Mouse (Mus musculus) heart, postnatal 0 days (tissue): ENCODE measurements around the gene Atrnl1. TPM values are rescaled to one million over a fixed set of nuclear protein-coding genes. Genes with fewer than 3 reads are reported as not detected.
A peak's percentile ranks its signal among the peaks of the same experiment; 100 is the strongest.
"Not testable (repeated sequence)": the region's sequence is repeated elsewhere in the genome, so short reads cannot be mapped to it uniquely, and the experiment has no call there.

Experiments used
- ATAC-seq: fragments of 200-750 bp; cut with Nextera tagmentation; 2 replicates; pipeline ENCODE4 v1.8.0; 2017; ENCODE audit warnings: low read depth, moderate number of reproducible peaks, moderate library complexity; ENCODE audit not compliant: insufficient read depth
- DNase-seq: peaks from one replicate; pipeline ENCODE4 v3.0.0-alpha.2; 2016; ENCODE audit warnings: low spot score
- H3K27ac ChIP-seq: fragments of 300-500 bp; sonication (generic); 2 replicates; pipeline ENCODE4 v1.5.1; 2014; ENCODE audit warnings: low read depth, mild to moderate bottlenecking
- H3K27me3 ChIP-seq: fragments of 300-500 bp; sonication (generic); 2 replicates; pipeline ENCODE4 v1.6.1; 2014; ENCODE audit warnings: low read length, mixed read lengths; ENCODE audit not compliant: control insufficient read depth, insufficient read depth
- H3K36me3 ChIP-seq: fragments of 300-500 bp; sonication (generic); replicated peaks from 2 replicates; pipeline ENCODE4 v1.6.1; 2014; ENCODE audit warnings: low read length, mixed read lengths; ENCODE audit not compliant: control insufficient read depth, insufficient read depth
- H3K4me1 ChIP-seq: fragments of 300-500 bp; sonication (generic); 2 replicates; pipeline ENCODE4 v1.6.1; 2014; ENCODE audit warnings: antibody characterized with exemption; ENCODE audit not compliant: control insufficient read depth, insufficient read depth
- H3K4me2 ChIP-seq: fragments of 300-500 bp; sonication (generic); 2 replicates; pipeline ENCODE4 v1.6.1; 2014; ENCODE audit warnings: low read depth, mild to moderate bottlenecking, low read length, moderate library complexity
- H3K4me3 ChIP-seq: fragments of 300-500 bp; sonication (generic); 2 replicates; pipeline ENCODE4 v1.5.1; 2014; ENCODE audit warnings: low read depth, low read length
- H3K9ac ChIP-seq: fragments of 300-500 bp; sonication (generic); replicated peaks from 2 replicates; pipeline ENCODE4 v1.6.1; 2014; ENCODE audit warnings: low read depth, low read length, mixed read lengths
- H3K9me3 ChIP-seq: fragments of 300-500 bp; sonication (generic); replicated peaks from 2 replicates; pipeline ENCODE4 v1.6.1; 2016; ENCODE audit warnings: low read length; ENCODE audit not compliant: control insufficient read depth
- CTCF ChIP-seq: IDR thresholded peaks from 2 replicates; pipeline ENCODE4 v1.5.1; 2016; ENCODE audit warnings: antibody characterized with exemption, control low read depth, low read depth
- EP300 ChIP-seq: IDR thresholded peaks from 2 replicates; pipeline ENCODE4 v1.6.1; 2016; ENCODE audit warnings: antibody characterized with exemption, low read depth
- WGBS: fragments of 180-500 bp; shearing (Covaris S2); extraction: QIAGEN DNeasy Blood & Tissue Kit; methylation state at CpG from one replicate; pipeline ENCODE4 v1.1.7; 2014; 5-methylcytosine and 5-hydroxymethylcytosine counted together
- polyA plus RNA-seq: library from polyadenylated mRNA; unstranded; fragments of >200 nt; fragmentation: Nextera tagmentation; extraction: Ambion mirVana; gene quantifications from 2 replicates; pipeline ENCODE4 v1.2.1, GENCODE M21; 2015
- total RNA-seq: library from RNA; depleted of rRNA; stranded (reverse); fragments of >200 nt; gene quantifications from 2 replicates; pipeline ENCODE4 v1.2.3, GENCODE M21; 2014; ENCODE audit warnings: low replicate concordance

Gene Atrnl1
- total and polyA plus RNA-seq, 2 experiments from 2014 or later = 1.7 to 16.9 TPM

DNA sequence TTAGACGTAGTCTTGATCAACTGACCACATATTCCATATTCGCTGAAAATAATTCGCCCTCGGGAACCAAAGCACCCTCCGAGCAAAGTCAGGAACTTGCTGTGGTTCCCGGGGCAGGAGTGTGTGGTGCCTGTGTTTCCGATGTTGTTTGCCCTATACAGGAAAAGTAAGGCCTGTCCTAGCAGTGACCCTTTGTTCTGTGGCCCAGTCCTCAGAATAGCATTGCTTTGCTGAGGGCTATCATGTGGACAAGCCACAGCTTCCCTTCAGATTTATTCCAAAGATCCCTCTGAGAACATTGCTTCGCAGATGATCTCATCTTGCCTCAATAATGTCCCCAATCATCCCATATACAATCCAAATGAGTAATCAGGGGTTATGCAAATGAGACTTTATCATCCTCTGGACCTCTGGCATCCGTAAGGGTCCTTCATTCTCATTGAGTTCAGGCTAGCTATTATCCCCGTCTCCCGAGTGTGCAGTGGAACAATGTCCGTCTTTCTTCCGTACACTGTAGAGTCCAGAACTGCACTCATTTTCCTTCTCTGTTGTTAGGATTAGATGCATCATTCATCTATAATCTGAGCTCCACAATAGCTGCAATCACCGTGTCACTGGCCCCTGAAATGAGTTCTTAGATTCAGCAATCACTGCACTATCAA is 380.4 kb downstream of the Atrnl1 start:
- no peaks in the 10 kb centered on the region for H3K4me1 ChIP-seq
- H3K27ac ChIP-seq = no peak overlapping the region
- no peaks in the 10 kb centered on the region for H3K36me3 ChIP-seq
- TF ChIP-seq EP300 = no peak
- no peak for TF ChIP-seq CTCF
- no peak overlapping the region for H3K4me2 ChIP-seq
- no peak overlapping the region for H3K4me3 ChIP-seq
- no peak overlapping the region for H3K9ac ChIP-seq
- DNase-seq = no peak
- no peaks in the 10 kb centered on the region for H3K9me3 ChIP-seq
- ATAC-seq = no peak
- WGBS = 82% methylated on average over 14 of the region's 14 CpGs
- H3K27me3 ChIP-seq = no peaks in the 10 kb centered on the region

DNA sequence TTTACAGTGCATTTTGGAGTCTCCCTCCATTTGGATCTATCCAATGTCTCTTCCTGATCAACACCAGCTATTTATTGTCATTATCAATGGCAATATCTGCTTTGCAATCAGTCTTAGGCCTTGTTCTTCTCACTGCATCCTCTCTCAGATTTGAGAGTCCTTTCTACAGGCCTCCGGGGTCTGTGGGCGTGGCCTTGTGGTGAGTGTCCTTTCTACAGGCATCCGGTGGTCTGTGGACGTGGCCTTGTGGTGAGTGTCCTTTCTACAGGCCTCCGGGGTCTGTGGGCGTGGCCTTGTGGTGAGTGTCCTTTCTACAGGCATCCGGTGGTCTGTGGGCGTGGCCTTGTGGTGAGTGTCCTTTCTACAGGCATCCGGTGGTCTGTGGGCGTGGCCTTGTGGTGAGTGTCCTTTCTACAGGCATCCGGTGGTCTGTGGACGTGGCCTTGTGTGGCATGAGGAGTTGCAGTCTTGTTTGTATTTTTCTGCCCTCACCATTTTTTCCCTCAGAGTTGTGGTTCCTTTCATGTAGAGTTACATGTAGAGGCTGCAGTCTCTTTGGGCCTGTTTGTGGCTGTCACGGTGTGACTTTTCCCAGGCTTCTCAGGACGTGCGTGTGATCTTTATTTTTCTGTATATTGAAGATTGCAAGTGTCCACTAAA is 383.5 kb downstream of the Atrnl1 start:
- H3K27ac ChIP-seq, H3K4me3 ChIP-seq, H3K9me3 ChIP-seq, H3K4me2 ChIP-seq, H3K27me3 ChIP-seq, H3K9ac ChIP-seq, H3K36me3 ChIP-seq, ATAC-seq, H3K4me1 ChIP-seq, DNase-seq: not testable (repeated sequence)
- 87% methylated on average over 15 of the region's 15 CpGs for WGBS

DNA sequence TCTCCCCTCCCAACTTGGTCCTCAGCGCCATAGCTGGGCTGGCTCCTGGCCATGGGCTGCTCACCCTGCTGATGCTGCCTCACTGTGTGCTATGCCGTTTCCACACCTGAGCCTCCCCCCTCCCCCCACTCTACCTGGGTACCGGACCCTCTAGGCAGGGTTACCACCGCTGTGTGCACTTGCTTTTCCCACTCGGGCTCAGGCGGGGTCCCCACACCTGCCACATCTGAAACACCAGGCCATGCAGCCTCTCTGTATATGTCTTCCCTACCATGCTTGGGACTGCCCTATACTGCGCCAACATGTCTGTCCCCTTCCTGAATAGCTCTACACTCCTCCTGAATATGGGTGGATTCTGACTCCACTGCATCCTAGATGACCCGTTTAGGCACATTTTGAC is 384.2 kb downstream of the Atrnl1 start:
- H3K27me3 ChIP-seq = no peaks in the 10 kb centered on the region
- no peak for ATAC-seq
- no peak overlapping the region for H3K4me2 ChIP-seq
- no peak overlapping the region for H3K4me3 ChIP-seq
- TF ChIP-seq CTCF = no peak
- no peak for TF ChIP-seq EP300
- DNase-seq = no peak
- H3K9ac ChIP-seq = no peak overlapping the region
- no peaks in the 10 kb centered on the region for H3K36me3 ChIP-seq
- H3K4me1 ChIP-seq = no peaks in the 10 kb centered on the region
- H3K9me3 ChIP-seq = no peaks in the 10 kb centered on the region
- 88% methylated on average over 8 of the region's 8 CpGs for WGBS
- no peak overlapping the region for H3K27ac ChIP-seq

DNA sequence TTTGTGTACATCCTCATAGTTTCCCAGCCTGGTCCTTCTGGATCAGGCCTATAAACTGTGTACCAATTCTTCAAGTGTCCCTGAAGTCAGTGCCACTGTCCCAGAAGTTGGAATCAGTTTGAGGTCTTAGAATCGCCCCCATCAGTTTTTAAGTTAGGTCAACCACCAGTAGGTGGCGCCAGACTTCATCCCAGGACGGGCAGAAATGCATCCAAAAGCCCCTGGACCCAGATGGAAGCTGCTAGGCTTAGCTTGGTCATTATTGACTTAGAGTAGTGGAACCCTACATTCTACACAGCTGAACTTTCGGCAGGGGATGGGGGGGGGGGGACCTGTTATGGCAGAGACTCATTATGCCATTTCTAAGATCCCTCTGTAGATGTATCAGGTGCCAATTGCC is 387.1 kb downstream of the Atrnl1 start:
- ATAC-seq (no peak), DNase-seq (peak; percentile 30)
- H3K4me1 ChIP-seq = no peaks in the 10 kb centered on the region
- no peaks in the 10 kb centered on the region for H3K36me3 ChIP-seq
- no peaks in the 10 kb centered on the region for H3K9me3 ChIP-seq
- no peaks in the 10 kb centered on the region for H3K27me3 ChIP-seq
- no peak overlapping the region for H3K4me2 ChIP-seq
- no peak overlapping the region for H3K4me3 ChIP-seq
- 45% methylated on average over 4 of the region's 4 CpGs for WGBS
- TF ChIP-seq EP300 = no peak
- TF ChIP-seq CTCF = peak; percentile 55
- no peak overlapping the region for H3K27ac ChIP-seq
- no peak overlapping the region for H3K9ac ChIP-seq

DNA sequence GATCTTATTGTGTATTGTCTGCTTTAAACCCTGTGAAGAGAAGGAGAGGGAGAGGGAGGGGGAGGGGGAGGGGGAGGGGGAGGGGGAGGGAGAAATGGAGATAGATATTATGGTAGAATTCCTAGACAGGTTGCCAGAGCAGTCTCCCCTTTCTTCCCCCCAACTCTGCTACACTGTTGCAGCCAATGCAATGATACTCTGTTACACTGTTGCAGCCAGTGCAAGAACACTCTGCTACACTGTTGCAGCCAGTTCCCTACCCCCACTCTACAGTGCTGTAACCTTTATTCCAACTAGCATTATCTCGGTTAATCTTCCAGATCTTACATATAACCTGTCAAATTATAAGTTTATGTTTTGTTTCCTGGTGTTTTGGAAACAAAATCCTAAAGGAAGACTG is 400.8 kb downstream of the Atrnl1 start:
- 83% methylated on average over 1 of the region's 1 CpGs for WGBS
- TF ChIP-seq EP300 (no peak), CTCF (no peak)
- ATAC-seq (no peak), DNase-seq (no peak)
- no peak overlapping the region for H3K4me3 ChIP-seq
- H3K4me2 ChIP-seq = no peak overlapping the region
- H3K27me3 ChIP-seq = no peaks in the 10 kb centered on the region
- no peak overlapping the region for H3K9ac ChIP-seq
- 0 out of 2 replicates have a peak, but pooled peaks cover 3% of the 10 kb centered on the region for H3K36me3 ChIP-seq
- peaks cover 8% of the 10 kb centered on the region for H3K4me1 ChIP-seq
- H3K9me3 ChIP-seq = no peaks in the 10 kb centered on the region
- H3K27ac ChIP-seq = no peak overlapping the region

DNA sequence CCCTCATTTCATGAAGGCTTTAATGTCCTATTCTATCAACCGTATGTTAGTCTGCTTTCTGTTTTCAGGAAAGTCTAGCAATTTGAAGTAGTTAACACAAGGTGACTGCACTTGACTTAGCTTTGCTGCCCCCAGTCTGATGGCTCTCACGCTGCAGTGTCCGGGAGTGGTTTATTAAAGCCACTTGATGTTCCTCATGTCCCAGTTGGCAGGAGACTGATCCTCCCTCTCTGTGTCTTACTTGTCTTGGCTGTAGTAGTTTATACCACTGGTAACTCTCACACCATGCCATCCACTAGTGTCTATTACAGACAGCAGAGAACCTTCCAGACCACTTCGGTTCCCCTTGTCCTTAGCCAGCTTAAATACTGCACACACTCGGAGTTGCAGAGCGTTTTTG is 404.9 kb downstream of the Atrnl1 start:
- no peaks in the 10 kb centered on the region for H3K9me3 ChIP-seq
- no peaks in the 10 kb centered on the region for H3K27me3 ChIP-seq
- H3K4me2 ChIP-seq = no peak overlapping the region
- H3K9ac ChIP-seq = no peak overlapping the region
- no peak overlapping the region for H3K4me3 ChIP-seq
- WGBS = 86% methylated on average over 6 of the region's 6 CpGs
- peaks cover 16% of the 10 kb centered on the region for H3K4me1 ChIP-seq
- TF ChIP-seq EP300 (no peak), CTCF (no peak)
- H3K36me3 ChIP-seq = no peaks in the 10 kb centered on the region
- DNase-seq (no peak), ATAC-seq (no peak)
- H3K27ac ChIP-seq = no peak overlapping the region
